Mouse (Mus musculus) cerebellum, postnatal 4 days (tissue): ENCODE results near the gene Tmem200a.
A peak's percentile ranks its signal among the peaks of the same experiment; 100 is the strongest.
"Not testable (repeated sequence)": the region's sequence is repeated elsewhere in the genome, so short reads cannot be mapped to it uniquely, and the experiment has no call there.

Experiments
- DNase-seq, 2 experiments: peaks; one replicate each; pipeline ENCODE4 v3.0.0; 2022; ENCODE audit warnings: low spot score in 2 of 2, mixed read lengths in 1 of 2

Tmem200a gene

GRCm38 (mm10) chr10:25982617-25983016 lies 96.2 kb downstream of the Tmem200a start:
- DNase-seq = no peak

GRCm38 (mm10) chr10:25962863-25963262 lies 116.0 kb downstream of the Tmem200a start:
- DNase-seq = no peak

- no peak for DNase-seq
Observed at GRCm38 (mm10) chr10:25961066-25961465, 117.8 kb downstream of the Tmem200a start.

- DNase-seq = no peak
Observed at GRCm38 (mm10) chr10:25958762-25959753, 119.8 kb downstream of the Tmem200a start.

GRCm38 (mm10) chr10:25954641-25955228 lies 124.1 kb downstream of the Tmem200a start:
- no peak for DNase-seq

GRCm38 (mm10) chr10:25952838-25953237 lies 126.0 kb downstream of the Tmem200a start:
- DNase-seq = no peak

- DNase-seq = no peak
Observed at GRCm38 (mm10) chr10:25952150-25952549, 126.7 kb downstream of the Tmem200a start.

GRCm38 (mm10) chr10:25945866-25946265 lies 133.0 kb downstream of the Tmem200a start:
- no peak for DNase-seq

GRCm38 (mm10) chr10:25944641-25945040 lies 134.2 kb downstream of the Tmem200a start:
- no peak for DNase-seq

- DNase-seq = no peak
Observed at GRCm38 (mm10) chr10:25931796-25932195, 147.1 kb downstream of the Tmem200a start.

GRCm38 (mm10) chr10:25929401-25930150 lies 149.3 kb downstream of the Tmem200a start:
- peak in 1 of 2 experiments; percentile 17 for DNase-seq

- DNase-seq = no peak
Observed at GRCm38 (mm10) chr10:25928861-25929368, 149.9 kb downstream of the Tmem200a start.

- DNase-seq = no peak
Observed at GRCm38 (mm10) chr10:25928448-25928786, 150.4 kb downstream of the Tmem200a start.

GRCm38 (mm10) chr10:25927553-25928447 lies 151.1 kb downstream of the Tmem200a start:
- DNase-seq = no peak

- no peak for DNase-seq
Observed at GRCm38 (mm10) chr10:25920640-25921278, 158.1 kb downstream of the Tmem200a start.

- DNase-seq = no peak
Observed at GRCm38 (mm10) chr10:25918103-25918502, 160.7 kb downstream of the Tmem200a start.

GRCm38 (mm10) chr10:25910270-25910669 lies 168.6 kb downstream of the Tmem200a start:
- DNase-seq = no peak

- DNase-seq = no peak
Observed at GRCm38 (mm10) chr10:25908027-25909012, 170.5 kb downstream of the Tmem200a start.

GRCm38 (mm10) chr10:25894126-25894525 lies 184.7 kb downstream of the Tmem200a start:
- DNase-seq = not testable (repeated sequence)
